Mouse (Mus musculus): ENCODE measurements around the gene Tef. TPM values are rescaled to one million over a fixed set of nuclear protein-coding genes. Genes with fewer than 3 reads are reported as not detected.

The Tef gene
- total and polyA plus RNA-seq, 3 experiments, result 28.1 to 75.8 (median 61.5) TPM

GRCm38 (mm10) chr15:81872262-81873136 is 70.3 kb downstream of the Tef start, which contains the start of gene Aco2:
Aco2 (plus strand) TSS chr15:81872309.
- no peaks in the 10 kb centered on the region for H3K27me3 ChIP-seq (ENCODE audit: insufficient read depth, low read length)
- H3K36me3 ChIP-seq (replicated peaks), result peaks cover 61% of the 10 kb centered on the region

More at GRCm38 (mm10) chr15:81872262-81873136, 70.3 kb downstream of the Tef start, which contains the start of gene Aco2:
- DNase-seq (ENCODE audit: low spot score) (peak; percentile 55), ATAC-seq (ENCODE audit: extremely low read depth, insufficient number of reproducible peaks, low FRiP score, poor library complexity, severe bottlenecking) (peak; percentile 78)
- Histone ChIP-seq H3K9me3 (replicated peaks) (no peaks in the 10 kb centered on the region), H3K4me3 (ENCODE audit: low read depth, low read length) (peak within 1 kb of the TSS; percentile 100), H3K4me1 (ENCODE audit: insufficient read depth, low read depth, low read length) (peaks cover 59% of the 10 kb centered on the region)
- TF ChIP-seq GATA1 (IDR thresholded peaks at IDR 0.05; ENCODE audit: borderline replicate concordance, low read length) (no peak), CTCF (IDR thresholded peaks at IDR 0.05; ENCODE audit: low read depth, low read length) (no peak), GATA2 (IDR thresholded peaks at IDR 0.05; ENCODE audit: borderline replicate concordance, low read depth, low read length) (no peak), POLR2AphosphoS5 (IDR thresholded peaks at IDR 0.05; ENCODE audit: insufficient replicate concordance, low read depth, low read length) (no peak), TAL1 (conservative IDR thresholded peaks at IDR 0.05; ENCODE audit: low read depth, low read length) (no peak)

Other genes starting within 250 kb of the Tef start
- 224 and 232 TPM in 2 replicates for gene Ep300, start 217.1 kb upstream of the Tef start, total RNA-seq (2014; fragmentation: Nextera tagmentation)
- gene Ep300, start 217.1 kb upstream of the Tef start, total RNA-seq (2017), result 34.3 and 37.1 TPM in 2 replicates
- gene Ep300, start 217.1 kb upstream of the Tef start, polyA plus RNA-seq (2012), result 22.5 and 26.4 TPM in 2 replicates
- gene L3mbtl2, start 138.5 kb upstream of the Tef start, total RNA-seq (2014; fragmentation: Nextera tagmentation), result 39.9 and 82.0 TPM in 2 replicates
- 35.0 and 36.5 TPM in 2 replicates for gene L3mbtl2, start 138.5 kb upstream of the Tef start, total RNA-seq (2017)
- 13.8 and 21.8 TPM in 2 replicates for gene L3mbtl2, start 138.5 kb upstream of the Tef start, polyA plus RNA-seq (2012)
- gene Chadl, start 105.1 kb upstream of the Tef start, total RNA-seq (2014; fragmentation: Nextera tagmentation), result not detected in 2 replicates
- 0.05 and 0.17 TPM in 2 replicates for gene Chadl, start 105.1 kb upstream of the Tef start, total RNA-seq (2017)
- not detected in 2 replicates for gene Chadl, start 105.1 kb upstream of the Tef start, polyA plus RNA-seq (2012)
- 37.5 and 39.8 TPM in 2 replicates for gene Zc3h7b, start 57.4 kb upstream of the Tef start, total RNA-seq (2014; fragmentation: Nextera tagmentation)
- 14.2 and 14.3 TPM in 2 replicates for gene Zc3h7b, start 57.4 kb upstream of the Tef start, total RNA-seq (2017)
- gene Zc3h7b, start 57.4 kb upstream of the Tef start, polyA plus RNA-seq (2012), result 66.6 and 76.7 TPM in 2 replicates
- gene Rangap1, start 56.9 kb upstream of the Tef start, total RNA-seq (2014; fragmentation: Nextera tagmentation), result 58.2 and 71.6 TPM in 2 replicates
- gene Rangap1, start 56.9 kb upstream of the Tef start, total RNA-seq (2017), result 114 and 115 TPM in 2 replicates
- 183 and 245 TPM in 2 replicates for gene Rangap1, start 56.9 kb upstream of the Tef start, polyA plus RNA-seq (2012)
- gene Tob2, start 56.4 kb downstream of the Tef start, total RNA-seq (2014; fragmentation: Nextera tagmentation), result 30.4 and 32.3 TPM in 2 replicates
- 8.5 and 9.9 TPM in 2 replicates for gene Tob2, start 56.4 kb downstream of the Tef start, total RNA-seq (2017)
- gene Tob2, start 56.4 kb downstream of the Tef start, polyA plus RNA-seq (2012), result 35.4 and 37.5 TPM in 2 replicates
- gene Phf5a, start 69.5 kb downstream of the Tef start, total RNA-seq (2014; fragmentation: Nextera tagmentation), result 79.6 and 81.9 TPM in 2 replicates
- gene Phf5a, start 69.5 kb downstream of the Tef start, total RNA-seq (2017), result 99.2 and 121 TPM in 2 replicates
- gene Phf5a, start 69.5 kb downstream of the Tef start, polyA plus RNA-seq (2012), result 8.0 and 10.3 TPM in 2 replicates
- 152 and 177 TPM in 2 replicates for gene Aco2, start 69.9 kb downstream of the Tef start, total RNA-seq (2014; fragmentation: Nextera tagmentation)
- 124 and 140 TPM in 2 replicates for gene Aco2, start 69.9 kb downstream of the Tef start, total RNA-seq (2017)
- gene Aco2, start 69.9 kb downstream of the Tef start, polyA plus RNA-seq (2012), result 142 TPM in 2 replicates
- 6.8 and 8.4 TPM in 2 replicates for gene Polr3h, start 123.8 kb downstream of the Tef start, total RNA-seq (2014; fragmentation: Nextera tagmentation)
- gene Polr3h, start 123.8 kb downstream of the Tef start, total RNA-seq (2017), result 25.0 and 26.7 TPM in 2 replicates
- gene Polr3h, start 123.8 kb downstream of the Tef start, polyA plus RNA-seq (2012), result 36.8 and 62.8 TPM in 2 replicates
- not detected in 2 replicates for gene Csdc2, start 134.3 kb downstream of the Tef start, total RNA-seq (2014; fragmentation: Nextera tagmentation)
- 0.17 TPM in 1 of 2 replicates, not detected in the other for gene Csdc2, start 134.3 kb downstream of the Tef start, total RNA-seq (2017)
- not detected in 2 replicates for gene Csdc2, start 134.3 kb downstream of the Tef start, polyA plus RNA-seq (2012)
- 51.6 and 57.8 TPM in 2 replicates for gene Pmm1, start 158.5 kb downstream of the Tef start, total RNA-seq (2014; fragmentation: Nextera tagmentation)
- gene Pmm1, start 158.5 kb downstream of the Tef start, total RNA-seq (2017), result 35.9 and 42.9 TPM in 2 replicates
- gene Pmm1, start 158.5 kb downstream of the Tef start, polyA plus RNA-seq (2012), result 157 and 161 TPM in 2 replicates
- not detected in 2 replicates for gene 1700029P11Rik, start 178.1 kb downstream of the Tef start, total RNA-seq (2014; fragmentation: Nextera tagmentation)
- not detected in 2 replicates for gene 1700029P11Rik, start 178.1 kb downstream of the Tef start, total RNA-seq (2017)
- gene 1700029P11Rik, start 178.1 kb downstream of the Tef start, polyA plus RNA-seq (2012), result not detected in 2 replicates
- gene Xrcc6, start 185.4 kb downstream of the Tef start, total RNA-seq (2014; fragmentation: Nextera tagmentation), result 49.8 and 50.1 TPM in 2 replicates
- 114 and 154 TPM in 2 replicates for gene Xrcc6, start 185.4 kb downstream of the Tef start, total RNA-seq (2017)
- gene Xrcc6, start 185.4 kb downstream of the Tef start, polyA plus RNA-seq (2012), result 10.1 and 12.4 TPM in 2 replicates
- 38.2 and 57.9 TPM in 2 replicates for gene Desi1, start 231.4 kb downstream of the Tef start, total RNA-seq (2014; fragmentation: Nextera tagmentation)
- gene Desi1, start 231.4 kb downstream of the Tef start, total RNA-seq (2017), result 5.4 and 6.1 TPM in 2 replicates
- 45.4 and 60.0 TPM in 2 replicates for gene Desi1, start 231.4 kb downstream of the Tef start, polyA plus RNA-seq (2012)
- 181 TPM in 2 replicates for gene Snu13, start 245.2 kb downstream of the Tef start, total RNA-seq (2014; fragmentation: Nextera tagmentation)
- 269 and 279 TPM in 2 replicates for gene Snu13, start 245.2 kb downstream of the Tef start, total RNA-seq (2017)
- 80.5 and 283 TPM in 2 replicates for gene Snu13, start 245.2 kb downstream of the Tef start, polyA plus RNA-seq (2012)